Mouse (Mus musculus): Measurements from ENCODE around the gene Cby3. TPM values are rescaled to one million over a fixed set of nuclear protein-coding genes. Genes with fewer than 3 reads are reported as not detected.

Cby3 gene
- polyA plus RNA-seq, 1 experiment from 2014 or later, result 1.3 TPM

GRCm38 (mm10) chr11:50326302-50326966 is 27.8 kb upstream of the Cby3 start:
- 5% methylated on average over 7 of the region's 7 CpGs for WGBS
- peak overlapping the region; percentile 49 for H3K4me3 ChIP-seq (ENCODE audit: low read depth, low read length)
- no peaks in the 10 kb centered on the region for H3K9me3 ChIP-seq (replicated peaks; ENCODE audit: control insufficient read depth, low read length, poor library complexity, severe bottlenecking)
- H3K4me1 ChIP-seq (ENCODE audit: control insufficient read depth, insufficient read depth, low read length), result peaks cover 30% of the 10 kb centered on the region
- peak overlapping the region; percentile 88 for H3K27ac ChIP-seq (ENCODE audit: low read length)
- H3K4me2 ChIP-seq (ENCODE audit: low read length), result peak overlapping the region; percentile 70
- 0 out of 2 replicates have a peak, but pooled peaks have one; percentile 1 for ATAC-seq
- H3K27me3 ChIP-seq (ENCODE audit: control insufficient read depth, insufficient read depth, low read depth, low read length), result no peaks in the 10 kb centered on the region
- peak overlapping the region; percentile 77 for H3K9ac ChIP-seq (ENCODE audit: low read depth, low read length)
- H3K36me3 ChIP-seq (ENCODE audit: control insufficient read depth, insufficient read depth, low read length), result no peaks in the 10 kb centered on the region

- no peak for ATAC-seq
- Histone ChIP-seq H3K4me1 (ENCODE audit: control insufficient read depth, insufficient read depth, low read length) (peaks cover 19% of the 10 kb centered on the region), H3K9me3 (replicated peaks; ENCODE audit: control insufficient read depth, low read length, poor library complexity, severe bottlenecking) (no peaks in the 10 kb centered on the region), H3K27ac (ENCODE audit: low read length) (no peak overlapping the region), H3K4me3 (ENCODE audit: low read depth, low read length) (no peak overlapping the region), H3K4me2 (ENCODE audit: low read length) (no peak overlapping the region), H3K27me3 (ENCODE audit: control insufficient read depth, insufficient read depth, low read depth, low read length) (no peaks in the 10 kb centered on the region), H3K9ac (ENCODE audit: low read depth, low read length) (no peak overlapping the region), H3K36me3 (ENCODE audit: control insufficient read depth, insufficient read depth, low read length) (no peaks in the 10 kb centered on the region)
- WGBS, result 92% methylated on average over 3 of the region's 3 CpGs
These were observed 26.1 kb upstream of the Cby3 start for GRCm38 (mm10) chr11:50328075-50328625.

GRCm38 (mm10) chr11:50329378-50329777 is 24.9 kb upstream of the Cby3 start:
- Histone ChIP-seq H3K4me2 (ENCODE audit: low read length) (no peak overlapping the region), H3K4me3 (ENCODE audit: low read depth, low read length) (no peak overlapping the region), H3K9me3 (replicated peaks; ENCODE audit: control insufficient read depth, low read length, poor library complexity, severe bottlenecking) (no peaks in the 10 kb centered on the region), H3K36me3 (ENCODE audit: control insufficient read depth, insufficient read depth, low read length) (no peaks in the 10 kb centered on the region), H3K27me3 (ENCODE audit: control insufficient read depth, insufficient read depth, low read depth, low read length) (no peaks in the 10 kb centered on the region), H3K4me1 (ENCODE audit: control insufficient read depth, insufficient read depth, low read length) (peaks cover 8% of the 10 kb centered on the region), H3K27ac (ENCODE audit: low read length) (no peak overlapping the region), H3K9ac (ENCODE audit: low read depth, low read length) (no peak overlapping the region)
- 90% methylated on average over 1 of the region's 1 CpGs for WGBS
- ATAC-seq, result no peak

- Histone ChIP-seq H3K9ac (ENCODE audit: low read depth, low read length) (no peak overlapping the region), H3K27ac (ENCODE audit: low read length) (no peak overlapping the region), H3K36me3 (ENCODE audit: control insufficient read depth, insufficient read depth, low read length) (no peaks in the 10 kb centered on the region), H3K4me1 (ENCODE audit: control insufficient read depth, insufficient read depth, low read length) (no peaks in the 10 kb centered on the region), H3K9me3 (replicated peaks; ENCODE audit: control insufficient read depth, low read length, poor library complexity, severe bottlenecking) (no peaks in the 10 kb centered on the region), H3K27me3 (ENCODE audit: control insufficient read depth, insufficient read depth, low read depth, low read length) (no peaks in the 10 kb centered on the region), H3K4me3 (ENCODE audit: low read depth, low read length) (no peak overlapping the region), H3K4me2 (ENCODE audit: low read length) (no peak overlapping the region)
- no peak for ATAC-seq
- WGBS, result 92% methylated on average over 3 of the region's 3 CpGs
These were observed 21.1 kb upstream of the Cby3 start for GRCm38 (mm10) chr11:50333181-50333580.

- no peak for ATAC-seq
- Histone ChIP-seq H3K27ac (ENCODE audit: low read length) (no peak overlapping the region), H3K4me2 (ENCODE audit: low read length) (no peak overlapping the region), H3K27me3 (ENCODE audit: control insufficient read depth, insufficient read depth, low read depth, low read length) (no peaks in the 10 kb centered on the region), H3K9ac (ENCODE audit: low read depth, low read length) (no peak overlapping the region), H3K9me3 (replicated peaks; ENCODE audit: control insufficient read depth, low read length, poor library complexity, severe bottlenecking) (no peaks in the 10 kb centered on the region), H3K4me3 (ENCODE audit: low read depth, low read length) (no peak overlapping the region), H3K36me3 (ENCODE audit: control insufficient read depth, insufficient read depth, low read length) (no peaks in the 10 kb centered on the region), H3K4me1 (ENCODE audit: control insufficient read depth, insufficient read depth, low read length) (no peaks in the 10 kb centered on the region)
- WGBS, result 41% methylated on average over 1 of the region's 1 CpGs
These were observed 18.1 kb upstream of the Cby3 start for GRCm38 (mm10) chr11:50336126-50336525.

GRCm38 (mm10) chr11:50336891-50337290 is 17.4 kb upstream of the Cby3 start:
- H3K9me3 ChIP-seq (replicated peaks; ENCODE audit: control insufficient read depth, low read length, poor library complexity, severe bottlenecking), result no peaks in the 10 kb centered on the region
- ATAC-seq, result no peak
- no peak overlapping the region for H3K27ac ChIP-seq (ENCODE audit: low read length)
- no peak overlapping the region for H3K4me3 ChIP-seq (ENCODE audit: low read depth, low read length)
- H3K4me2 ChIP-seq (ENCODE audit: low read length), result no peak overlapping the region
- H3K36me3 ChIP-seq (ENCODE audit: control insufficient read depth, insufficient read depth, low read length), result no peaks in the 10 kb centered on the region
- H3K9ac ChIP-seq (ENCODE audit: low read depth, low read length), result no peak overlapping the region
- no peaks in the 10 kb centered on the region for H3K4me1 ChIP-seq (ENCODE audit: control insufficient read depth, insufficient read depth, low read length)
- H3K27me3 ChIP-seq (ENCODE audit: control insufficient read depth, insufficient read depth, low read depth, low read length), result no peaks in the 10 kb centered on the region
- 53% methylated on average over 4 of the region's 4 CpGs for WGBS

GRCm38 (mm10) chr11:50345486-50345885 is 8.8 kb upstream of the Cby3 start:
- H3K36me3 ChIP-seq (ENCODE audit: control insufficient read depth, insufficient read depth, low read length), result no peaks in the 10 kb centered on the region
- no peaks in the 10 kb centered on the region for H3K9me3 ChIP-seq (replicated peaks; ENCODE audit: control insufficient read depth, low read length, poor library complexity, severe bottlenecking)
- H3K4me2 ChIP-seq (ENCODE audit: low read length), result no peak overlapping the region
- no peaks in the 10 kb centered on the region for H3K4me1 ChIP-seq (ENCODE audit: control insufficient read depth, insufficient read depth, low read length)
- no peaks in the 10 kb centered on the region for H3K27me3 ChIP-seq (ENCODE audit: control insufficient read depth, insufficient read depth, low read depth, low read length)
- no peak overlapping the region for H3K9ac ChIP-seq (ENCODE audit: low read depth, low read length)
- 78% methylated on average over 4 of the region's 4 CpGs for WGBS
- no peak overlapping the region for H3K27ac ChIP-seq (ENCODE audit: low read length)
- H3K4me3 ChIP-seq (ENCODE audit: low read depth, low read length), result no peak overlapping the region
- ATAC-seq, result no peak

GRCm38 (mm10) chr11:50346256-50347032 is 7.8 kb upstream of the Cby3 start:
- no peaks in the 10 kb centered on the region for H3K4me1 ChIP-seq (ENCODE audit: control insufficient read depth, insufficient read depth, low read length)
- WGBS, result 90% methylated on average over 9 of the region's 9 CpGs
- H3K27me3 ChIP-seq (ENCODE audit: control insufficient read depth, insufficient read depth, low read depth, low read length), result no peaks in the 10 kb centered on the region
- no peak overlapping the region for H3K9ac ChIP-seq (ENCODE audit: low read depth, low read length)
- no peak overlapping the region for H3K27ac ChIP-seq (ENCODE audit: low read length)
- H3K36me3 ChIP-seq (ENCODE audit: control insufficient read depth, insufficient read depth, low read length), result no peaks in the 10 kb centered on the region
- H3K4me3 ChIP-seq (ENCODE audit: low read depth, low read length), result no peak overlapping the region
- no peak for ATAC-seq
- H3K4me2 ChIP-seq (ENCODE audit: low read length), result no peak overlapping the region
- no peaks in the 10 kb centered on the region for H3K9me3 ChIP-seq (replicated peaks; ENCODE audit: control insufficient read depth, low read length, poor library complexity, severe bottlenecking)

- H3K4me2 ChIP-seq (ENCODE audit: low read length), result no peak overlapping the region
- no peak overlapping the region for H3K27ac ChIP-seq (ENCODE audit: low read length)
- 96% methylated on average over 2 of the region's 2 CpGs for WGBS
- ATAC-seq, result no peak
- H3K9ac ChIP-seq (ENCODE audit: low read depth, low read length), result no peak overlapping the region
- H3K27me3 ChIP-seq (ENCODE audit: control insufficient read depth, insufficient read depth, low read depth, low read length), result no peaks in the 10 kb centered on the region
- H3K36me3 ChIP-seq (ENCODE audit: control insufficient read depth, insufficient read depth, low read length), result no peaks in the 10 kb centered on the region
- H3K4me1 ChIP-seq (ENCODE audit: control insufficient read depth, insufficient read depth, low read length), result no peaks in the 10 kb centered on the region
- H3K9me3 ChIP-seq (replicated peaks; ENCODE audit: control insufficient read depth, low read length, poor library complexity, severe bottlenecking), result no peaks in the 10 kb centered on the region
- H3K4me3 ChIP-seq (ENCODE audit: low read depth, low read length), result no peak overlapping the region
These were observed 2.1 kb upstream of the Cby3 start for GRCm38 (mm10) chr11:50352177-50352576.

Data from midbrain, embryonic 16.5 days (tissue).